Mouse (Mus musculus) WW6 (cell line): ENCODE measurements at regions not wholly inside any gene's neighbourhood (a gene's known extent, or its start where the extent isn't known, plus 50 kb on each side); places are given as distances from the start of the nearest gene placed in this dataset.

Experiments used
- DNase-seq: peaks from one replicate; pipeline ENCODE4 v3.0.0-alpha.2; 2013; ENCODE audit warnings: low read depth, low spot score

GRCm38 (mm10) chr17:49215281-49215680 lies 212.9 kb upstream of the Mocs1 start:
- DNase-seq = no peak

- no peak for DNase-seq
Measured at GRCm38 (mm10) chr17:49219512-49220197, 208.5 kb upstream of the Mocs1 start.

GRCm38 (mm10) chr17:49223212-49223611 lies 204.9 kb upstream of the Mocs1 start:
- DNase-seq = no peak

- DNase-seq = no peak
Measured at GRCm38 (mm10) chr17:49223651-49224050, 204.5 kb upstream of the Mocs1 start.

- DNase-seq = no peak
Measured at GRCm38 (mm10) chr17:49225255-49226015, 202.7 kb upstream of the Mocs1 start.

- no peak for DNase-seq
Measured at GRCm38 (mm10) chr17:49226016-49226400, 202.2 kb upstream of the Mocs1 start.

- DNase-seq = no peak
Measured at GRCm38 (mm10) chr17:49231287-49231686, 196.9 kb upstream of the Mocs1 start.

GRCm38 (mm10) chr17:49240097-49240496 lies 188.1 kb upstream of the Mocs1 start:
- DNase-seq = no peak

- DNase-seq = no peak
Measured at GRCm38 (mm10) chr17:49243419-49243818, 184.7 kb upstream of the Mocs1 start.

GRCm38 (mm10) chr17:49245013-49245412 lies 183.1 kb upstream of the Mocs1 start:
- DNase-seq = no peak

- no peak for DNase-seq
Measured at GRCm38 (mm10) chr17:49247215-49247614, 180.9 kb upstream of the Mocs1 start.

- DNase-seq = no peak
Measured at GRCm38 (mm10) chr17:49250726-49251537, 177.2 kb upstream of the Mocs1 start.

- no peak for DNase-seq
Measured at GRCm38 (mm10) chr17:49252271-49252670, 175.9 kb upstream of the Mocs1 start.

GRCm38 (mm10) chr17:49258496-49258895 lies 169.7 kb upstream of the Mocs1 start:
- no peak for DNase-seq

GRCm38 (mm10) chr17:49262394-49262793 lies 165.8 kb upstream of the Mocs1 start:
- DNase-seq = no peak

- DNase-seq = no peak
Measured at GRCm38 (mm10) chr17:49266343-49266742, 161.8 kb upstream of the Mocs1 start.

GRCm38 (mm10) chr17:49269943-49270342 lies 158.2 kb upstream of the Mocs1 start:
- DNase-seq = no peak

GRCm38 (mm10) chr17:49272661-49273448 lies 155.3 kb upstream of the Mocs1 start:
- no peak for DNase-seq

GRCm38 (mm10) chr17:49274936-49275335 lies 153.2 kb upstream of the Mocs1 start:
- no peak for DNase-seq

GRCm38 (mm10) chr17:49275421-49275820 lies 152.7 kb upstream of the Mocs1 start:
- no peak for DNase-seq

GRCm38 (mm10) chr17:49275916-49276315 lies 152.2 kb upstream of the Mocs1 start:
- DNase-seq = no peak

GRCm38 (mm10) chr17:49278541-49278940 lies 149.6 kb upstream of the Mocs1 start:
- DNase-seq = no peak
